Mouse (Mus musculus) heart, adult 2 months (tissue): ENCODE results near the gene Zfp988.
"Not testable (repeated sequence)": the region's sequence is repeated elsewhere in the genome, so short reads cannot be mapped to it uniquely, and the experiment has no call there.

Source experiments
- CTCF ChIP-seq: fragments of 200-600 bp; IDR thresholded peaks from 2 replicates; pipeline ENCODE4 v1.8.1; 2022; ENCODE audit warnings: antibody characterized with exemption, mild to moderate bottlenecking, moderate library complexity
- POLR2A ChIP-seq: fragments of 200-500 bp; IDR thresholded peaks from 2 replicates; pipeline ENCODE4 v1.6.1; 2011; ENCODE audit warnings: mild to moderate bottlenecking, low read depth, low read length, control low read depth; ENCODE audit not compliant: insufficient read depth

DNA sequence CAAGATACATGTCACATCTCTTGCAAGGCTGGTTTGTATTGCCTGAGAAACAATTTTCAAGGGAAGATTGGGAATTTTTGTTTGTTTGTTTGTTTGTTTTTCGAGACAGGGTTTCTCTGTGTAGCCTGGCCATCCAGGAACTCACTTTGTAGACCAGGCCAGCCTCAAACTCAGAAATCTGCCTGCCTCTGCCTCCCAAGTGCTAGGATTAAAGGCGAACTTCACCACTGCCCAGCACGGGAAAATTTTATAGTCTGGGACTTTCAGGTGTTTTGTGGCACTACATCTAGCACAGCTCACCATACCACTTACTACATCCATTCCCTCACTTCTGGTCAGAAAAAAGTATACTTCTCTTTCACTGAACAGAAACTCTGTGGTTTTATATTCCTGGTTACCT is 50.6 kb downstream of the Zfp988 start:
- not testable (repeated sequence) for TF ChIP-seq CTCF, POLR2A
